In genomic region chr3:121790442-121790841, GRCm38 (mm10) we compare ENCODE assay signal across 14 mouse cellular contexts. TPM values are rescaled to one million over a fixed set of nuclear protein-coding genes. Genes with fewer than 3 reads are reported as not detected.
DNase-seq lines count a peak whose midpoint lies in the region; ATAC-seq and TF ChIP-seq lines count a peak whose summit lies in the region.
"Had no signal": no experiment of that assay in that cellular context is flagged by ENCODE, and none has a peak within 500 bp of the region (broad histone marks: within the 10 kb centered on the region; RNA-seq: fewer than 3 reads in every experiment).

No protein-coding gene starts in this region.

- WGBS in midbrain, embryonic 12.5 days: 62% methylated on average over 5 of the region's 5 CpGs
- 75% methylated on average over 5 of the region's 5 CpGs for WGBS in midbrain, embryonic 11.5 days
- WGBS in forebrain, embryonic 16.5 days: 15% methylated on average over 5 of the region's 5 CpGs
- 24% methylated on average over 5 of the region's 5 CpGs for WGBS in intestine, postnatal 0 days

- no peak for DNase-seq in midbrain, embryonic 11.5 days (ENCODE audit: low spot score, missing footprints)
- DNase-seq in kidney, adult 18-20 months: no peak
- no peak for DNase-seq in ovary, adult 18-20 months (ENCODE audit: low spot score)
- DNase-seq in left cerebral cortex, adult 18-20 months (ENCODE audit: low spot score in 2 of 2): no peak
- DNase-seq: cerebellum, adult 11-12 months; kidney, postnatal 10 days; lung, adult 18-20 months; right cerebral cortex, postnatal 25 days had no signal

- 0 out of 2 replicates have a peak overlapping the region, but pooled peaks have one; percentile 35 for H3K27ac ChIP-seq in midbrain, embryonic 12.5 days (replicated peaks)
- no peak overlapping the region for H3K27ac ChIP-seq in midbrain, embryonic 11.5 days (ENCODE audit: low read depth, low read length)
- peak overlapping the region; percentile 54; the same call in 1 of the 2 replicates for H3K27ac ChIP-seq in forebrain, embryonic 16.5 days (ENCODE audit: low read length)
- no peak overlapping the region for H3K27ac ChIP-seq in intestine, postnatal 0 days (ENCODE audit: low read depth, low read length)
- H3K27ac ChIP-seq: embryonic facial prominence, embryonic 15.5 days; heart, embryonic 13.5 days; limb, embryonic 13.5 days had no signal

- no peak for TF ChIP-seq CTCF in intestine, postnatal 0 days (IDR thresholded peaks at IDR 0.05; ENCODE audit: low read depth)

- no peaks in the 10 kb centered on the region for H3K9me3 ChIP-seq in midbrain, embryonic 12.5 days
- no peaks in the 10 kb centered on the region for H3K9me3 ChIP-seq in midbrain, embryonic 11.5 days (ENCODE audit: control insufficient read depth, low read length)
- H3K9me3 ChIP-seq in forebrain, embryonic 16.5 days (ENCODE audit: control insufficient read depth, low read length): no peaks in the 10 kb centered on the region
- no peaks in the 10 kb centered on the region for H3K9me3 ChIP-seq in intestine, postnatal 0 days (ENCODE audit: control insufficient read depth)
- H3K9me3 ChIP-seq: embryonic facial prominence, embryonic 15.5 days; heart, embryonic 13.5 days; limb, embryonic 13.5 days had no signal

- H3K9ac ChIP-seq in midbrain, embryonic 12.5 days (replicated peaks): no peak overlapping the region
- H3K9ac ChIP-seq in midbrain, embryonic 11.5 days (ENCODE audit: low read length): no peak overlapping the region
- no peak overlapping the region for H3K9ac ChIP-seq in forebrain, embryonic 16.5 days (replicated peaks; ENCODE audit: low read depth, low read length)
- H3K9ac ChIP-seq in intestine, postnatal 0 days (ENCODE audit: low read depth, low read length): no peak overlapping the region
- H3K9ac ChIP-seq: embryonic facial prominence, embryonic 15.5 days; heart, embryonic 13.5 days; limb, embryonic 13.5 days had no signal

- H3K27me3 ChIP-seq in midbrain, embryonic 12.5 days: no peaks in the 10 kb centered on the region
- no peaks in the 10 kb centered on the region for H3K27me3 ChIP-seq in midbrain, embryonic 11.5 days (ENCODE audit: control insufficient read depth, insufficient read depth, low read length)
- no peaks in the 10 kb centered on the region for H3K27me3 ChIP-seq in forebrain, embryonic 16.5 days (replicated peaks; ENCODE audit: control insufficient read depth, insufficient read depth, low read length)
- no peaks in the 10 kb centered on the region for H3K27me3 ChIP-seq in intestine, postnatal 0 days (replicated peaks; ENCODE audit: control insufficient read depth, insufficient read depth, low read length)
- H3K27me3 ChIP-seq: embryonic facial prominence, embryonic 15.5 days; heart, embryonic 13.5 days; limb, embryonic 13.5 days had no signal

- no peak overlapping the region for H3K4me2 ChIP-seq in midbrain, embryonic 12.5 days (replicated peaks)
- no peak overlapping the region for H3K4me2 ChIP-seq in midbrain, embryonic 11.5 days
- 0 out of 2 replicates have a peak overlapping the region, but pooled peaks have one; percentile 1 for H3K4me2 ChIP-seq in forebrain, embryonic 16.5 days (ENCODE audit: low read length)
- no peak overlapping the region for H3K4me2 ChIP-seq in intestine, postnatal 0 days (replicated peaks; ENCODE audit: low read depth)
- H3K4me2 ChIP-seq: embryonic facial prominence, embryonic 15.5 days; heart, embryonic 13.5 days; limb, embryonic 13.5 days had no signal

- H3K4me3 ChIP-seq in midbrain, embryonic 12.5 days: no peak overlapping the region
- H3K4me3 ChIP-seq in midbrain, embryonic 11.5 days (ENCODE audit: low read depth, low read length): no peak overlapping the region
- no peak overlapping the region for H3K4me3 ChIP-seq in forebrain, embryonic 16.5 days (replicated peaks; ENCODE audit: low read length)
- no peak overlapping the region for H3K4me3 ChIP-seq in intestine, postnatal 0 days (ENCODE audit: low read depth, low read length)
- H3K4me3 ChIP-seq: embryonic facial prominence, embryonic 15.5 days; heart, embryonic 13.5 days; limb, embryonic 13.5 days had no signal

- H3K4me1 ChIP-seq in midbrain, embryonic 12.5 days: peaks cover 6% of the 10 kb centered on the region; the same call in 1 of the 2 replicates
- 0 out of 2 replicates have a peak, but pooled peaks cover 2% of the 10 kb centered on the region for H3K4me1 ChIP-seq in midbrain, embryonic 11.5 days (ENCODE audit: control insufficient read depth, insufficient read depth, low read length)
- peaks cover 3% of the 10 kb centered on the region; the same call in 1 of the 2 replicates for H3K4me1 ChIP-seq in forebrain, embryonic 16.5 days (replicated peaks; ENCODE audit: control insufficient read depth, insufficient read depth, low read length)
- H3K4me1 ChIP-seq in intestine, postnatal 0 days (replicated peaks; ENCODE audit: control insufficient read depth, insufficient read depth, low read length): no peaks in the 10 kb centered on the region
- H3K4me1 ChIP-seq: embryonic facial prominence, embryonic 15.5 days; limb, embryonic 13.5 days had no signal

- ATAC-seq in midbrain, embryonic 12.5 days (ENCODE audit: low FRiP score, low read depth): peak; percentile 44; the same call in 1 of the 2 replicates
- no peak for ATAC-seq in midbrain, embryonic 11.5 days (ENCODE audit: low FRiP score)
- peak; percentile 84 for ATAC-seq in forebrain, embryonic 16.5 days
- ATAC-seq in intestine, postnatal 0 days: peak; percentile 38; the same call in 1 of the 2 replicates

- H3K36me3 ChIP-seq in midbrain, embryonic 12.5 days: no peaks in the 10 kb centered on the region
- H3K36me3 ChIP-seq in midbrain, embryonic 11.5 days (ENCODE audit: control insufficient read depth, insufficient read depth, low read length): no peaks in the 10 kb centered on the region
- no peaks in the 10 kb centered on the region for H3K36me3 ChIP-seq in forebrain, embryonic 16.5 days (ENCODE audit: control insufficient read depth, insufficient read depth)
- H3K36me3 ChIP-seq in intestine, postnatal 0 days (ENCODE audit: control insufficient read depth, insufficient read depth): peaks cover 12% of the 10 kb centered on the region; the same call in 1 of the 2 replicates

RNA-seq across cellular contexts. Expression of gene Abcd3, which starts 24.7 kb away (rescaled TPM):
- 59.0 and 62.8 TPM in 2 replicates for polyA plus RNA-seq in midbrain, embryonic 12.5 days (2016; fragmentation: Nextera tagmentation; extraction: Ambion mirVana)
- polyA plus RNA-seq in midbrain, embryonic 11.5 days (2014; fragmentation: Nextera tagmentation; extraction: Ambion mirVana): 58.7 and 60.0 TPM in 2 replicates
- polyA plus RNA-seq in forebrain, embryonic 16.5 days (2015; fragmentation: Nextera tagmentation; extraction: Ambion mirVana): 72.8 and 75.1 TPM in 2 replicates
- 46.9 and 53.0 TPM in 2 replicates for polyA plus RNA-seq in intestine, postnatal 0 days (2015; fragmentation: Nextera tagmentation; extraction: Ambion mirVana)
- total RNA-seq in left cerebral cortex, adult 18-20 months (2021): 10 to 100 TPM; 47.4 to 48.7 TPM

Comparison
In these comparisons a context has a peak if more than half of its experiments do, and no peak if none do; other contexts are left out.
1. H3K27ac ChIP-seq: peak in midbrain, embryonic 12.5 days (single experiment) and forebrain, embryonic 16.5 days (single experiment); none in midbrain, embryonic 11.5 days (single experiment) and intestine, postnatal 0 days (single experiment).